Mouse (Mus musculus) lung, postnatal 0 days (tissue): ENCODE measurements around the gene Ubap2l.

Source experiments
- CTCF ChIP-seq: IDR thresholded peaks from 2 replicates; pipeline ENCODE4 v1.5.1; 2016; ENCODE audit warnings: antibody characterized with exemption, mild to moderate bottlenecking
- EP300 ChIP-seq: IDR thresholded peaks from 2 replicates; pipeline ENCODE4 v1.6.1; 2016; ENCODE audit warnings: antibody characterized with exemption, mild to moderate bottlenecking, control low read depth

GRCm38 (mm10) chr3:90090892-90091291 is 38.5 kb upstream of the Ubap2l start:
- TF ChIP-seq EP300 = no peak
- TF ChIP-seq CTCF = no peak
